Mouse (Mus musculus) gonadal fat pad, adult 2 months (tissue): Measurements from ENCODE around the gene Pet2. TPM values are rescaled to one million over a fixed set of nuclear protein-coding genes. Genes with fewer than 3 reads are reported as not detected.

Experiments
- DNase-seq: peaks from one replicate; pipeline ENCODE4 v3.0.0-alpha.2; 2012; ENCODE audit warnings: low read depth
- polyA plus RNA-seq: library from polyadenylated mRNA; depleted of rRNA; stranded (reverse); fragments of >200 nt; gene quantifications from 2 replicates; pipeline ENCODE4 v1.2.3, GENCODE M21; 2012; rRNA removed

Pet2 gene
- polyA plus RNA-seq, result not detected in 2 replicates

GRCm38 (mm10) chrX:89409589-89409988, at the start of gene Pet2:
Gene Pet2, minus strand, starts transcription at chrX:89409689.
- no peak for DNase-seq
